Mouse (Mus musculus): Measurements from ENCODE around the gene Pgam2. TPM values are rescaled to one million over a fixed set of nuclear protein-coding genes. Genes with fewer than 3 reads are reported as not detected.

Pgam2 gene
- total and polyA plus RNA-seq, 2 experiments from 2014 or later: 862 to 1,513 TPM

DNA sequence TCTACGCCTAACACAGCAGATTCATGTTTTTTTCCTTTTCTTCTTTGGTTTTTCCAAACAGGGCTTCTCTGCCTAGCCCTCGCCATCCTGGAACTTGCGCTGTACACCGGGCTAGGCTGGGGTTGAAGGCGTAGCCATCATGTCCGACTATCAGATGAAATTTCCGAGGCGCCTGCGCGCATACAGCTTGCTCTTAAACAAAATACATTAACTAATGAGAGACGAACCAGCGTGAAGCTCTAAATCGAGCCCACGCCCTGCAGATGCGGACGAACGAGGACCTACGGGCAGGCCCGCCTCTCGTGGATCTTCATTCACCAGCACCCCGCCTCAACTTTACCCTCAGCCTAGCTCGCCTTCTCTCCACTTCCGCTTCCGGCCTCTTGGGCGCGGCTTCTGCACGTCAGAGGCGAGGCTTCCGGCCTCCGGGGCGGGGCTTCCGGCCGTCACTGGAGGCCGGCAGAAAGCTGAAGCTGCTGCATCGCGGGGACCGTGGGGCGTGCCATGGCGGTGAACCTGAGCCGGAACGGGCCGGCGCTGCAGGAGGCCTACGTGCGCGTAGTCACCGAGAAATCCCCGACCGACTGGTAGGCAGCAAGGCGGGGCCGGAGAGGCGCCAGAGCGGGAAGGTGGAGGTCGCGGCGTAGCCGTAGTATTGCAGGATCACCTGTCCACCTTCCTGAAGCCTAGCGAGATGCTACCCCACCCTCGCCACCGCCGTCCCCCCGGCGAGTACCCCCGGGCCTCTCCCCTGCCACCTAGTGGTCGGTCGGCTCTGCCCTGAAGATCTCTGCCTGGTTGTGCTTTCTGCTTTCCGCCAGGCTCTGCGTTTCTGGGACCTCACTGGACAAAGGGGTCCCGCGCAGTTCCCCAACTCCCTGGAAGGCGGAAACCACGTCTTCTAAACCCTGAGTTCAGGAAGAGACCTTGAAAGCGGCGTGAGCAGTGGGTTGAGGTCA is 15.2 kb downstream of the Pgam2 start, which contains the start of gene Dbnl:
Gene Dbnl, plus strand, starts transcription at position 433 of the 959 bp plus-strand sequence.
- H3K4me3 ChIP-seq (ENCODE audit: low read depth, low read length): peak within 1 kb of the TSS; percentile 78
- peak within 1 kb of the TSS; percentile 80 for H3K4me2 ChIP-seq (ENCODE audit: low read depth, low read length)
- ATAC-seq (ENCODE audit: insufficient read depth, low read depth) (peak; percentile 95), DNase-seq (ENCODE audit: low spot score) (peak; percentile 93)
- H3K27ac ChIP-seq (ENCODE audit: low read depth): peak within 1 kb of the TSS; percentile 94
- H3K36me3 ChIP-seq (replicated peaks; ENCODE audit: control insufficient read depth, insufficient read depth, low read length): peaks cover 21% of the 10 kb centered on the region
- peaks cover 17% of the 10 kb centered on the region for H3K4me1 ChIP-seq (ENCODE audit: control insufficient read depth, insufficient read depth)
- H3K9me3 ChIP-seq (replicated peaks; ENCODE audit: control insufficient read depth, low read length): no peaks in the 10 kb centered on the region
- H3K9ac ChIP-seq (replicated peaks; ENCODE audit: low read depth, low read length): peak within 1 kb of the TSS; percentile 77
- no peaks in the 10 kb centered on the region for H3K27me3 ChIP-seq (ENCODE audit: control insufficient read depth, insufficient read depth, low read length)
- WGBS: under 1% methylated on average over 74 of the region's 74 CpGs
- TF ChIP-seq CTCF (IDR thresholded peaks at IDR 0.05; ENCODE audit: low read depth): peak; percentile 63
- TF ChIP-seq EP300 (IDR thresholded peaks at IDR 0.05; ENCODE audit: low read depth): peak; percentile 89; the same call in 1 of the 2 replicates

DNA sequence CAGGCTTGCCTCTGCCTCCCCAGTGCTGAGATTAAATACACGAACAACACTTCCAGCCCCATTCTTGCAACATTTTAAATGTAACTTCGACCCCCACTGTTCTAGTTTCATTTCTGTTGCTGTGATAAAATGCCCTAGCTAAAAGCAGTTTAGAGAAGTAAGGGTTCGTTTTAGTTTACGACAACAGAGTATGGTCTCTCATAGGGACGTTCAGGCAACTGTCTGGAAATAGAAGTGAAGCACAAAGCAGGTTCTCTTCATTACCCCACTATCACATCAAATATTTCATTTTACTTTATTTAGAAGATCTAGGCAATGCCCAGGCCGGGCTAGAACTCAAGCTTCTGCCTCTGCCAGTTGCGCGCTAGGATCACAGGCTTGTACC is 15.9 kb downstream of the Pgam2 start:
- 39% methylated on average over 8 of the region's 8 CpGs for WGBS
- Histone ChIP-seq H3K9ac (replicated peaks; ENCODE audit: low read depth, low read length) (peak overlapping the region; percentile 77), H3K4me2 (ENCODE audit: low read depth, low read length) (peak overlapping the region; percentile 80), H3K4me3 (ENCODE audit: low read depth, low read length) (peak overlapping the region; percentile 78), H3K27ac (ENCODE audit: low read depth) (peak overlapping the region; percentile 94), H3K9me3 (replicated peaks; ENCODE audit: control insufficient read depth, low read length) (no peaks in the 10 kb centered on the region), H3K27me3 (ENCODE audit: control insufficient read depth, insufficient read depth, low read length) (no peaks in the 10 kb centered on the region), H3K4me1 (ENCODE audit: control insufficient read depth, insufficient read depth) (peaks cover 17% of the 10 kb centered on the region), H3K36me3 (replicated peaks; ENCODE audit: control insufficient read depth, insufficient read depth, low read length) (peaks cover 15% of the 10 kb centered on the region)
- ATAC-seq (ENCODE audit: insufficient read depth, low read depth): no peak
- no peak for TF ChIP-seq CTCF (IDR thresholded peaks at IDR 0.05; ENCODE audit: low read depth)
- TF ChIP-seq EP300 (IDR thresholded peaks at IDR 0.05; ENCODE audit: low read depth): no peak
- no peak for DNase-seq (ENCODE audit: low spot score)

GRCm38 (mm10) chr11:5785732-5786131 is 17.8 kb downstream of the Pgam2 start:
- Histone ChIP-seq H3K9me3 (replicated peaks; ENCODE audit: control insufficient read depth, low read length) (no peaks in the 10 kb centered on the region), H3K4me1 (ENCODE audit: control insufficient read depth, insufficient read depth) (peaks cover 17% of the 10 kb centered on the region), H3K4me3 (ENCODE audit: low read depth, low read length) (no peak overlapping the region), H3K36me3 (replicated peaks; ENCODE audit: control insufficient read depth, insufficient read depth, low read length) (0 out of 2 replicates have a peak, but pooled peaks cover 9% of the 10 kb centered on the region), H3K27me3 (ENCODE audit: control insufficient read depth, insufficient read depth, low read length) (no peaks in the 10 kb centered on the region), H3K4me2 (ENCODE audit: low read depth, low read length) (no peak overlapping the region), H3K9ac (replicated peaks; ENCODE audit: low read depth, low read length) (no peak overlapping the region), H3K27ac (ENCODE audit: low read depth) (no peak overlapping the region)
- no peak for ATAC-seq (ENCODE audit: insufficient read depth, low read depth)
- TF ChIP-seq EP300 (IDR thresholded peaks at IDR 0.05; ENCODE audit: low read depth): no peak
- TF ChIP-seq CTCF (IDR thresholded peaks at IDR 0.05; ENCODE audit: low read depth): no peak
- DNase-seq (ENCODE audit: low spot score): no peak

DNA sequence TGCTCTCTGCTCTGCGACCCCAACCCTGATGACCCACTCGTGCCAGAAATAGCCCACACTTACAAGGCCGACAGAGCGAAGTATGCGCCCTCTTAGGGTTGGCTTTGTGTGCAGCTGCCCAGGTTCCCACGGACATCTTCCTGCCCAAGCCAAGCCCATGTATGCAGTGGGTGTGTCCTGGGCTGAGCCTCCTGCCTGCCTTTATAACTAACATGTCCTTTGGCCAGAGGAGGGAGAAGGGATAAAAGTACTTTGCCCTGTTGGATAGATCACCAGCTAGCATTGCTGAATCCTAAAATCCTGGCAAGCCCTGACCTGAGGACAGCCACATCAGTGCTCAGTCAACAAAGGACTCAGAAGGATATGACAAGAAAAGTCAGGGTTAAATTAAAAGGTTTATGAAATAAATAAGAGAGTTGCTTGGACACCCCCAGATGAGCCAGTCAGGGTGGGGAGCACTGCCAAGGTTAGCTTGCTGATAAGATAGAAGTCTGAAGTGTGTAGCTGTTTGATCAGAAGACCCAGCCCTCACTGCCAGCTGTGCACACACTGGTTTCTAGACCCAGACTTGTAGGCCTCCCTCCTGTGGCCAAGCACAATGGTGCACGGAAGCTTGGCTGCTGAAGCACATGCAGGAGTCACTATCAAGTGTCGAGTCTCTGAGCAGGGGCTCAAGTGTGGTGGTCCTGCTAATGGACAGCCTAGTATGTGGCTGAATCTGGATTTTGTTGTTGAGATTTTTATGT is 21.2 kb downstream of the Pgam2 start:
- H3K4me3 ChIP-seq (ENCODE audit: low read depth, low read length): no peak overlapping the region
- peaks cover 13% of the 10 kb centered on the region for H3K36me3 ChIP-seq (replicated peaks; ENCODE audit: control insufficient read depth, insufficient read depth, low read length)
- no peaks in the 10 kb centered on the region for H3K9me3 ChIP-seq (replicated peaks; ENCODE audit: control insufficient read depth, low read length)
- ATAC-seq (ENCODE audit: insufficient read depth, low read depth) (no peak), DNase-seq (ENCODE audit: low spot score) (no peak)
- no peak overlapping the region for H3K27ac ChIP-seq (ENCODE audit: low read depth)
- no peak overlapping the region for H3K9ac ChIP-seq (replicated peaks; ENCODE audit: low read depth, low read length)
- H3K4me1 ChIP-seq (ENCODE audit: control insufficient read depth, insufficient read depth): peaks cover 2% of the 10 kb centered on the region
- WGBS: 34% methylated on average over 8 of the region's 8 CpGs
- no peak overlapping the region for H3K4me2 ChIP-seq (ENCODE audit: low read depth, low read length)
- no peaks in the 10 kb centered on the region for H3K27me3 ChIP-seq (ENCODE audit: control insufficient read depth, insufficient read depth, low read length)
- TF ChIP-seq EP300 (IDR thresholded peaks at IDR 0.05; ENCODE audit: low read depth) (no peak), CTCF (IDR thresholded peaks at IDR 0.05; ENCODE audit: low read depth) (peak; percentile 45)

DNA sequence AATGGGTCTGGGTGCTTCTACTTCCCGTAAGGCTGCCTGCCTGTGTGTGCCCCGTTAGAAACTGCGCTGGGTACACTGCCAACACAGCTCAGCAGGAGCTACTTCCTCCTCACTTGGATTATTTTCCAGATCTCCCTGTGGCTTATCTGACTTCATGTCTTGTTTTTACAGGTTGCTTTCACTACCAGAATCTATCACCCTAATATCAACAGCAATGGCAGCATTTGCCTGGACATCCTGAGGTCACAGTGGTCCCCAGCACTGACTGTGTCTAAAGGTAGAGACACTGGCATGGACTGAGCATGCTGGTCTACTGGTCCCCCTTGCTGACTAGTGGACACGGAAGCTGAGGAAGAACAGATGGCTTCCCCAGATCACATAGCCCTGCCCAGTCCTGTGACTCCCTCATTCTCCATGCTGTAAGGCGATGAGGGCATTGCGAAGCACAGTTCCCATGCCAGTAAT is 23.5 kb downstream of the Pgam2 start:
- no peaks in the 10 kb centered on the region for H3K4me1 ChIP-seq (ENCODE audit: control insufficient read depth, insufficient read depth)
- H3K9ac ChIP-seq (replicated peaks; ENCODE audit: low read depth, low read length): no peak overlapping the region
- no peak overlapping the region for H3K4me3 ChIP-seq (ENCODE audit: low read depth, low read length)
- H3K27ac ChIP-seq (ENCODE audit: low read depth): no peak overlapping the region
- ATAC-seq (ENCODE audit: insufficient read depth, low read depth) (no peak), DNase-seq (ENCODE audit: low spot score) (no peak)
- H3K4me2 ChIP-seq (ENCODE audit: low read depth, low read length): no peak overlapping the region
- H3K9me3 ChIP-seq (replicated peaks; ENCODE audit: control insufficient read depth, low read length): no peaks in the 10 kb centered on the region
- WGBS: 80% methylated on average over 6 of the region's 6 CpGs
- no peaks in the 10 kb centered on the region for H3K27me3 ChIP-seq (ENCODE audit: control insufficient read depth, insufficient read depth, low read length)
- peaks cover 13% of the 10 kb centered on the region for H3K36me3 ChIP-seq (replicated peaks; ENCODE audit: control insufficient read depth, insufficient read depth, low read length)
- TF ChIP-seq CTCF (IDR thresholded peaks at IDR 0.05; ENCODE audit: low read depth): no peak
- TF ChIP-seq EP300 (IDR thresholded peaks at IDR 0.05; ENCODE audit: low read depth): no peak

All from heart, postnatal 0 days (tissue).